Mouse (Mus musculus): ENCODE results near the gene Aox1.

- no peak for TF ChIP-seq POLR2AphosphoS5 (IDR thresholded peaks at IDR 0.05; ENCODE audit: insufficient replicate concordance, low read depth, low read length)
- no peak for TF ChIP-seq CTCF (IDR thresholded peaks at IDR 0.05; ENCODE audit: low read depth, low read length)
- no peak for TF ChIP-seq GATA1 (IDR thresholded peaks at IDR 0.05; ENCODE audit: borderline replicate concordance, low read length)
- no peak for TF ChIP-seq TAL1 (conservative IDR thresholded peaks at IDR 0.05; ENCODE audit: low read depth, low read length)
Measured at GRCm38 (mm10) chr1:58055598-58055997, 25.9 kb downstream of the Aox1 start.
